Mouse (Mus musculus) olfactory bulb, adult 2 months (tissue): ENCODE results near the gene Glipr2. TPM values are rescaled to one million over a fixed set of nuclear protein-coding genes. Genes with fewer than 3 reads are reported as not detected.

Experiments
- H3K27ac ChIP-seq: fragments of 200-500 bp; 2 replicates; pipeline ENCODE4 v1.5.1; 2012; ENCODE audit warnings: low read depth, low read length; ENCODE audit not compliant: insufficient read depth
- H3K4me1 ChIP-seq: fragments of 200-500 bp; 2 replicates; pipeline ENCODE4 v1.6.1; 2012; ENCODE audit warnings: low read length; ENCODE audit not compliant: control insufficient read depth, insufficient read depth
- H3K4me3 ChIP-seq: fragments of 200-500 bp; 2 replicates; pipeline ENCODE4 v1.5.1; 2012; ENCODE audit warnings: mild to moderate bottlenecking, low read depth, low read length, moderate library complexity; ENCODE audit not compliant: insufficient read depth
- CTCF ChIP-seq: fragments of 200-500 bp; IDR thresholded peaks from 2 replicates; pipeline ENCODE4 v1.5.1; 2012; ENCODE audit warnings: low read depth, mild to moderate bottlenecking, low read length, moderate library complexity; ENCODE audit not compliant: insufficient read depth
- POLR2A ChIP-seq: fragments of 200-500 bp; IDR thresholded peaks from 2 replicates; pipeline ENCODE4 v1.6.1; 2012; ENCODE audit warnings: mild to moderate bottlenecking, low read depth, low read length, moderate library complexity; ENCODE audit not compliant: insufficient read depth
- WGBS: fragments of 180-500 bp; shearing (Covaris S2); methylation state at CpG from one replicate; pipeline ENCODE4 v1.1.7; 2018; 5-methylcytosine and 5-hydroxymethylcytosine counted together
- polyA plus RNA-seq: library from polyadenylated mRNA; stranded (reverse); fragments of >200 nt; gene quantifications from 2 replicates; pipeline ENCODE4 v1.2.4, GENCODE M21; 2012; ENCODE audit warnings: low replicate concordance; ENCODE audit not compliant: missing spikeins, insufficient read depth, insufficient read length

Glipr2 gene
- polyA plus RNA-seq, 1 experiment: not detected

GRCm38 (mm10) chr4:43988976-43989375 is 31.8 kb downstream of the Glipr2 start:
- Histone ChIP-seq H3K4me1 (no peaks in the 10 kb centered on the region), H3K4me3 (no peak overlapping the region), H3K27ac (no peak overlapping the region)
- 91% methylated on average over 3 of the region's 3 CpGs for WGBS
- TF ChIP-seq POLR2A (no peak), CTCF (no peak)

- 89% methylated on average over 11 of the region's 11 CpGs for WGBS
These were observed 35.9 kb downstream of the Glipr2 start for GRCm38 (mm10) chr4:43993072-43993471.

GRCm38 (mm10) chr4:43994342-43994741 is 37.1 kb downstream of the Glipr2 start:
- H3K4me1 ChIP-seq: no peaks in the 10 kb centered on the region
- WGBS: 74% methylated on average over 2 of the region's 2 CpGs
- H3K4me3 ChIP-seq: no peak overlapping the region
- no peak overlapping the region for H3K27ac ChIP-seq
- TF ChIP-seq POLR2A (no peak), CTCF (no peak)

More at GRCm38 (mm10) chr4:43993072-43993471, 35.9 kb downstream of the Glipr2 start:
- no peaks in the 10 kb centered on the region for H3K4me1 ChIP-seq
- H3K4me3 ChIP-seq: no peak overlapping the region
- TF ChIP-seq CTCF (no peak), POLR2A (no peak)
- no peak overlapping the region for H3K27ac ChIP-seq

- Histone ChIP-seq H3K4me1 (no peaks in the 10 kb centered on the region), H3K27ac (no peak overlapping the region), H3K4me3 (no peak overlapping the region)
- 85% methylated on average over 6 of the region's 6 CpGs for WGBS
- TF ChIP-seq CTCF (no peak), POLR2A (no peak)
These were observed 46.4 kb downstream of the Glipr2 start for GRCm38 (mm10) chr4:44003622-44004021.

DNA sequence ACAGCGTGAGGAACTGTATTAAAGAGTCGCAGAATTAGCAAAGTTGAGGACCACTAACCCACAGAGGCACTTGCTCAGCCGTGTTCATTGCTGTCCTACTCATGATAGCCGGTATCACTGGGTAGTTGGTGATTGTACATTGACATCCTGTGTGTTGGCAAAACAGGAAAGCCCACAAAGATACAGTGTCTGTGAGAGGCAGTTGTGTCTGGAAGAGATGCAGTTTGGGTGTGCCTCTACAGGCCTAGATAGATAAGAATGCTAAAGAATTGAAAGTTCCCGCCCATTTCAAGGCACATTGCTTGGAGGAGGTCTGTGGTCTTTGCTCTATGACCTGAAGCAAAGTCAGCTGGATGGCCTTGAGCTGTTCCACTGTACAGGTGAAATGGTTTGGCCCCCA is 46.9 kb downstream of the Glipr2 start, which contains the start of gene Clta:
TSS of gene Clta (plus strand) at position 327 of the 400 bp plus-strand sequence.
- Histone ChIP-seq H3K4me1 (no peaks in the 10 kb centered on the region), H3K27ac (no peak within 1 kb of the TSS), H3K4me3 (no peak within 1 kb of the TSS)
- TF ChIP-seq POLR2A: no peak
- TF ChIP-seq CTCF: no peak
- 87% methylated on average over 5 of the region's 5 CpGs for WGBS

GRCm38 (mm10) chr4:44004623-44005409 is 47.6 kb downstream of the Glipr2 start:
- no peak overlapping the region for H3K4me3 ChIP-seq
- H3K27ac ChIP-seq: no peak overlapping the region
- TF ChIP-seq CTCF: no peak
- no peak for TF ChIP-seq POLR2A
- no peaks in the 10 kb centered on the region for H3K4me1 ChIP-seq
- 69% methylated on average over 3 of the region's 3 CpGs for WGBS

DNA sequence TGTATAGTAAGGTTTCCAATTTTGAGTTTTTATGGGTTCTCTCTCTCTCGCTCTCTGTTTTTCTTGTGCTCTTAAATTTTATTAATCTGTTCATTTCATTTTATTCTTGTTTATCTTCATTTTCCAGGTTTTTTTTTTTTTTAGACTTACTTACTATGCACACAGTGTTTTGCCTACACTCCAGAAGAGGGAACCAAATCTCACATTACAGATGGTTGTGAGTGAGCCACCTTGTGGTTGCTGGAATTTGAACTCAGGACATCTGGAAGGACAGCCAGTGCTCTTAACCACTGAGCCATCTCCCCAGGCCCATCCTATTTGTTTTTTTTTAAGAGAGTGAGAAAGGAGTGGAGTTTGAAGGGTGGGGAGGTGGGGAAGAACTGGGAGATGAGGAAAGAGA is 53.0 kb downstream of the Glipr2 start:
- Histone ChIP-seq H3K4me3 (no peak overlapping the region), H3K4me1 (peaks cover 4% of the 10 kb centered on the region; the same call in 1 of the 2 replicates), H3K27ac (no peak overlapping the region)
- whole genome bisulfite sequencing: 93% methylated on average over 1 of the region's 1 CpGs
- TF ChIP-seq CTCF (no peak), POLR2A (no peak)

DNA sequence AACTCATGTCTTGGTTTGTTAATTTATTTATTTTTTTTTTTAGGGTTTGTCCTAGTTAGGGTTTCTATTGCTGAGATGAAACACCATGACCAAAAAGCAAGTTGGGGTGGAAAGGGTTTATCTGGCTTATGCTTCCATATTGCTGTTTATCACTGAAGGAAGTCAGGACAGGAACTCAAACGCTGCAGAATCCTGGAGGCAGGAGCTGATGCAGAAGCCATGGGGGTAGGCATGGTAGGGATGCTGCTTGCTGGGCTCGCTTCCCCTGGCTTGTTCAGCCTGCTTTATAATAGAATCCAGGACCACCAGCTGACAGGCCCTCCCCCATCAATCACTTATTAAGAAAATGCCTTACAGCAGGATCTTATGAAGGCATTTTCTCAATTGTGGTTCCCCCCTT is 53.7 kb downstream of the Glipr2 start:
- no peak for TF ChIP-seq CTCF
- no peak for TF ChIP-seq POLR2A
- WGBS: 44% methylated on average over 2 of the region's 2 CpGs
- no peak overlapping the region for H3K27ac ChIP-seq
- no peak overlapping the region for H3K4me3 ChIP-seq
- peaks cover 4% of the 10 kb centered on the region; the same call in 1 of the 2 replicates for H3K4me1 ChIP-seq

DNA sequence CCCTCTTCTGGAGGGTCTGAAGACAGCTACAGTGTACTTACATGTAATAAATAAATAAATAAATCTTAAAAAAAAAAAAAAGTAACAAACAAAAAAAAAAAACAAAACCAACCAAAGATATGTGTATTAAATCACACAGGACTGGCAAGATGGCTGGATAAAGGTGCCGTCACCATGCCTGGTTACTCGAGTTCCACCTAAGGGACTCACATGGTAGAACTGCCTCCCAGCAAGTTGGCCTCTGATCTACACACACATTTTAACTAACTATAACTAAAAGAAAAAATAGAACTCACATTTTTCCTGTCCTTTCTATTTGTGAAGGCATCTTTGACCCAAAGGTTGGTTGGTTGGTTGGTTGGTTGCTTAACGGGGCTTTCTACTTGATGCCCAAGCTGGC is 54.6 kb downstream of the Glipr2 start:
- no peak overlapping the region for H3K27ac ChIP-seq
- 81% methylated on average over 3 of the region's 3 CpGs for WGBS
- no peak for TF ChIP-seq CTCF
- no peak for TF ChIP-seq POLR2A
- peak overlapping the region; percentile 66 for H3K4me3 ChIP-seq
- H3K4me1 ChIP-seq: peaks cover 4% of the 10 kb centered on the region; the same call in 1 of the 2 replicates
